Mouse (Mus musculus) heart, postnatal 25 days (tissue): Measurements from ENCODE around the gene Setd2. TPM values are rescaled to one million over a fixed set of nuclear protein-coding genes. Genes with fewer than 3 reads are reported as not detected.

ENCODE experiments used
- DNase-seq: peaks from one replicate; pipeline ENCODE4 v3.0.0; 2022; ENCODE audit warnings: low spot score
- intact Hi-C: fragments of 180-260 bp; cut with DNase I; formaldehyde crosslinking; loops from one replicate; pipeline ENCODE4 v1.15.1; 2025
- total RNA-seq, 2 experiments: library from RNA; stranded (reverse); gene quantifications; 2 replicates each; pipeline ENCODE4 v1.2.3; 2021

Setd2 gene
- total RNA-seq, 2 experiments from 2014 or later = 38.0 to 49.8 TPM

DNA sequence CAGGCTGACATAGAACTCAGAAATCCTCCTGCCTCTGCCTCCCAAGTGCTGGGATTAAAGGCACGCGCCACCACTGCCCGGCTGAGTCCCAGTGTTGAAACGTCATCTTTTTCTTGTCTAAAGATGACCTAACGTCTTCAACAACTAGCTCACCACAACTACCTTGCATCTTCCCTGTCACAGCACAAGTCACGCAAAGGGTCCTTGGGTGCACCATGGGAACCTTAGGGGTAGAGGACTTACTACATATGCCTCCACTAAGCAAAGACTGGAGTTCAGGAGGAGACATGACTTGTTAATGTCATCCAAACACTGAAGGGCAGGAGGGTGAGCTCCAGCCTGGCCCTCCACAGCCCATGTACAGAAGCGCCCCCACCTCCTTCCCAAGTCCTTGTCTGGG, 88.3 kb downstream of the Setd2 start:
- intact Hi-C loops = no loop called here
- no peak for DNase-seq

DNA sequence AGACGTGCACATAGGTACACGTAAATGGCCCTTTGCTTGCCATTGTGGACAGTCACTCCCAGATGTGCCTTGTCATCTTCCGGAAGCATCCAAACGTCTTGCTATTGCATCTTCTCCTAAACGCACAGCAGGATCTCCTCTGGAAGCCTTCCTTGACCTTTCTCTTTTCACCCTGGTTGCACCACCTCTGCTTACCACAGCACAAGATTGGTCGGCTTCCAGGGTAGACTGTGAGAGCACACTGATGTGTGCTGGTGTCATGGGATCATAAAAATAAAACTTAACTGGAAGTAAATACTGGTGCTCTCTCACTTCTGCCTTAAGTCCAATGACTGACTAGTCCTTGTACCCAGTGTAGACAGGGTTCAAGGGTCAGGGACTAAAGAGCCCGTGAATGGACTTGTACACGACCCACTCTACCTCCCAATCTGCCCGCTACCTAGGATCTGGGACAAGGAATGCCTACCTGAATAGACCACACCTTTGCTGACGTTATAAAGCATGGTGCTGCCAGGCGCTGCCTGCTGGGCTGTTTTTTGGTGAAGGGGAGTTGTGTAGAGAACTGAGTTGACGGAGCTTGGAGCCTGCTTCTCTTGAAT, 90.3 kb downstream of the Setd2 start:
- DNase-seq = no peak
- intact Hi-C loops = no loop called here

DNA sequence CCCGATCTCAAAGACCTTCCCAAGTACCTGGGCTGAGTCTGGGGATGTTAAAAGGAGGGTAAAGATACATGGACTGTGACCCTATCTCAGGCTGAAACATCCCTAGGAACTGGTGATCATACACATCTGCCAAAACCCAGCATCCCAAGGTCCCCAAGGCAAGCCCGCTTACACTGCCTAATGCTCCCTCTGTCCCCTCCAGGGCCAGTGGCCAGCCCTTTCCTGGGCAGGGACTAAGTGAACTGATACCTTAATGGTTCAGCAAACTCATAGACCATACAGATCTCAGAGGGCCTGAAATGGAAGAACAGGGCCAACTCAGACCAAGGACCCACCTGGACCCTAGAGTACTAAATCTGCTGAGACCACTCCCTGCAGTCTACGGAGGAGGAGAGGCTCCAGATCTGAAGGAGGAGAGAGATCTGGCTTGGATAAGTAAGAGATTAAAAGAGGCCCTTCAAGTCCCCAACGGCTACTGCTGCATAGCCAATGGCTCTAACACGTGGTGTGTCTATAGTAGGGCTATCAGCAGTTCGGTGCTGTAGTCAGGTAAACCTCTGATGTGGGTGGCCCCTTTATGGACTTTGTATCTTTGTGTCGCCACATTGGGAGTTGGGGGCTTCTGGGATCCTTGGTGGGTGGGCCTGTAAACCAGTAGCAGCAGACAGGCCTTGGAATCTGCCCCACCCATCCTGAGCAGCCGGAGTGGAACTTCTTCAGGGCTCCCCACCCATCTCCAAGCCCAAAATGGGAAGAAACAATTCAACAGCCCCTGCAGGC, 91.2 kb downstream of the Setd2 start:
- intact Hi-C loops = no loop called here

DNA sequence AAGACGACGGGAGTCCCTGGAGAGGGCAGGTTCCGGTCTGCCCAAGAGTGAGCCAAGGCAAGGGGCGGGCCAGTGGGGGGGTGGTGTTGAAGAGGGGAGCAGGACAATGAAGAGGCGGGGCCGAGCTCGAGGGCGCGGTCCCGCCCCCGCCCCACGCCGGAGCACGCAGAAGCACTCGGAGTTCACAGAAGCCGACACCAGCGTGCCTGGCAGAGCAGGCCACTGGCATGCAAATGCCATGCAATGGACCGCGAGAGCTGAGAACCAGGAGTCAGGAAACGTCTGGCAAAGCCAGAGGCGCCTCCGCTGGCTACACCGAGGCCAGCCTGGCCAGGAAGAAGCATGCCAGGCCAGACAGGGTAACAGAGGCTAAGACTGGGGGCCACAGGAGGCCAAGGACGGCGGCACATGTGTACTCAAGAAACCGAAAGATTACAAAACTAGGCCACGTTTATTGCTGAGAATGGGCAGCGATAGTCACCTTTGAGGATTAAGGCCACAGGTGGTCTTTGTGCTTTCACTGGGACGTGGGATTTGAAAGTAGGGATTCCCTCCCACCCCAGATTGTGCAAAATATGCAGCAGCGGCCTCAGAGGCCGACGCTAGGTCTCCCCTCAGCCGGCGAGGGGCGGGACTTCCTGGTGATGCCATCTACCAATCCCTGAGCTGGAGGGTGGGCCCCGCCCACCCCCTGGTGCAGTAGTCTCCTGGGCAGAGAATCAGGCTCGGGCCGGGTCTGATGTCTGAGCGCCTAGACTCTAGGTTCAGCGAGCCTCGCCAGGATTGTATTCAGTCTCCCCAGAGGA, 92.2 kb downstream of the Setd2 start, which contains the start of gene Nradd:
Gene Nradd, minus strand, starts transcription at position 92 of the 806 bp plus-strand sequence.
- intact Hi-C loops = loop anchor here (5.0 kb wide), 1 partner anchor 177 kb away; no protein-coding TSS in a partner anchor
- peak; percentile 79 for DNase-seq

More for the DNA sequence above, 91.2 kb downstream of the Setd2 start:
- no peak for DNase-seq

DNA sequence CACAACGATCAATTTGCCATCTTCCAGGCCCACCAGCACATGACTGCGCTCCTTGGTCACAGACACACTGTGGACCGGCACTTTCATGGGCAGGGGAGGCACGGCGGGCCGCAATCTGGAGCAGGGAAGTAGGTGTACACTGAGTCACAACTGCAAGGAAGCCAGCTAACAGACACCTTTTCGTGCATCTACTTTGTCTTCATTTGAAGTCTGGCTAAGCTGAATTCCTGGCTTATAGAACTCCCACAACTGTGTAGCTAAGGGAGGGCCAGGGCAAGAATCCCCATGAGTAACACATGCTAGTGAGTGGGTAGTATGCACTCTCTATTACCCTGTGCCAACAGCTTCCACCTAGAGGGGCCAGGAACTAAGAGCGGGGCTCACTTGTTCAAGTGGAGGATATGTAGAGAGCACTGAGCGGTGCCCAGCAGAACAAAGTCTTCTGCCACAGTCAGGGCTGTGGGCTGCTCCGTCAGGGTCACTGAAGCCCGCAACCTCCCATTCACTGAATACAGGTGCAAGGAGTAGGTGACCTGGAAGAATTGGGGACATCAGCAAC, 93.0 kb downstream of the Setd2 start:
- intact Hi-C loops = loop anchor here (5.0 kb wide), 1 partner anchor 178 kb away; no protein-coding TSS in a partner anchor

DNA sequence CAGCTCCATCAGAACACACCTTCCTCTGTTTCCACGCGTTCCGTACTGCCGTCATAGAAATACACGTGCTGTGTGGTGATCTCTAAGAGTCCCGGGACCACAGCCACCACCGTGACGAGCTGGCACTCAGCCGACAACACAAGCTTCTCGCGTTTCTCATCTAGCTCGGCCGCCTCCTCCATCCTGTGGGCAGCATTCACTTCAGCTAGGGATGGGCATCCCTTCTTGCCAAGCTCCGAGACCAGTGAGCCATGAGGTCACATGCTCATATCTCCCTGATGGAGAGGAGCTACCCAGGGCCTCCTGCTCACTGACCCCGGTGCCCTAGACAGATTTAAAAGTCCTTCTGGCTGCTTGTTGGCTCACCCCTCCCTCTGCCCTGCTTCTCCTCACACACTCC, 97.8 kb downstream of the Setd2 start:
- no peak for DNase-seq
- intact Hi-C loops = no loop called here

More for the DNA sequence above, 93.0 kb downstream of the Setd2 start:
- DNase-seq = no peak

DNA sequence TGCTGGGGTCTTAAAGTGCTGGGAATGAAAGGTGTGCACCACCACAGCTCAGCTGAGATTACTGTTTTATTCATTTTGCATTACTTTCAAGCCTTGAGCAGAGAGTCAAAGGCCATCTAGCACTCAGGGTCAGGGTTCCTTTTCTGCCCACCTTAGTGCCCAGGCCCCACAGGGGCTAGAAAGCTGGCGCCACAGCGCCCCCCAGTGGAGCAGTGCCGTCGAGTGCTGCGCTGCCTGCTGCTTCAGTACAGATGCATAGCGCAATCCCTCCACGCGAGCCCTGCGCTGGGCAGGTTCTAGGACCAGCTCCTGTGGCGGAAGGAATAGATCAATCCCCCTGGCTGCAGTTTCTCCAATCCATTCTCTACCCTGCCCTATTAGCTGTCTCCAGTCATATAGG, 98.8 kb downstream of the Setd2 start:
- DNase-seq = no peak
- intact Hi-C loops = no loop called here

DNA sequence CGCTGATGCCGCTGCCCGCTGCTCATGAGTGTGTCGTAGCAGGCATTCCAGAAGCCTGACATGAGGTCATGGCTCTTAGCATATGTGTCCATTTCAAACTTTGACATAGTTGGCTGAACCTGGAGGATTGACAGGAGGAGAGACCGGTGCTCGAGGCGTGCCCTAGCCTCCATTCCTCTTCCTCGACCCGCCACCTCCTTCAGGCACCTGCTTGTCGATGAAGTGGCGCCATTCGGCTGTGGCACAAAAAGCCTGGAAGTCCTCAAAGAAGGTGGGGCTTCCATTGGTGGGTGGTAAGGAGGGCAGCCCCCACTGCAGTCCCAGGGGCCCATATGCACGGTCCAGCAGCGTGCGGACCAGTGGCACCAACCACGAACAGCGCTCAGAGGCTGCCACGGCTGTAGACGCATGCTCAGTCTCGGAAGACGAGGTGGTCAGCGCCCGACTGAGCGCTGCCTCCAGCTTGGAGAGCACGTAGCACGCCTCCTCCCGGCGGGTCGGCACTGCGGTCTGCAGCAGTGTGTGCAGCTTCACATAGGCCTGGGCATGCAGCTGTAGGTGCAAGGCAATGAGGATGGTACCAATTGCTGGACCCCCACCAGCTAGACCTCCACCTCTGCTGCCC, 99.4 kb downstream of the Setd2 start:
- intact Hi-C loops = no loop called here
- no peak for DNase-seq

DNA sequence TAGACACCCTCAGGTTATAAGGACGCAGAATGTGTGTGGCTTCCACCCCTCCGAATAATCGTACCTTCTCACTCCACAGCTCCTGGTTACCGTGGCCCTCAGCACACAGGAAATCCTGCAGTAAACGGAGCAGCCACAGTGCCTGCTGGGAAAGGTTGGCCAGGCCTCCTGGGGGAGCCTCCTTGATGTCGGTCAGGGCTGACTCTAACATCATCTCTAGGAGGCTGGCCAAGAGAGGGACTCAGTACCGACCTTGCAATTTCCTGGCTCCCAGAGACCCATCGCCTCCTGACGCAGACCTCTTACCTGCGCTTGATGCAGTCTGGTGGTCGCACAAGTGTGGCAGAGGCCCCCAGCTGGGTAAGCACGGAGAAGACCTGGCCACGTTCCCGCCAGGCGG, 100.3 kb downstream of the Setd2 start:
- intact Hi-C loops = no loop called here

DNA sequence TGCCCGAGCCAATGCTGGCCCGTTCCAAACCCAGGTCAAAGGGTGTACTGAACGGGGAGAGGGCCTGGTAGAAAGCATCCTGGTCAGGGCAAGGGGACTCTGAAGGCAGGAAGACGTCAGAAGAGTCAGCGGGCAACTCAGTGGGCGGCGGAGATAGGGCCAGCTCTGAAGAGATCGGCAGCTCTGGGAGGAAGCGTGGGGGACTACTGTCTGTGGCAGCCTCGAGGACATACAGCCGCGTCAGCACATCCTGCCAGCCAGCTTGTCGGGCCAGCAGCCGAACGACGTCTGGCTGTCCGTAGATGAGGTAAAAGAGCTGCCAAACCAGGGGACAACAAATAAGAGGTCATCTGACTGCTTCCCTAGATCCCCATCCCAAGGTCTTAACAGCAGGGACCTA, 101.5 kb downstream of the Setd2 start:
- no peak for DNase-seq
- intact Hi-C loops = no loop called here

More for the DNA sequence above, 100.3 kb downstream of the Setd2 start:
- DNase-seq = no peak

DNA sequence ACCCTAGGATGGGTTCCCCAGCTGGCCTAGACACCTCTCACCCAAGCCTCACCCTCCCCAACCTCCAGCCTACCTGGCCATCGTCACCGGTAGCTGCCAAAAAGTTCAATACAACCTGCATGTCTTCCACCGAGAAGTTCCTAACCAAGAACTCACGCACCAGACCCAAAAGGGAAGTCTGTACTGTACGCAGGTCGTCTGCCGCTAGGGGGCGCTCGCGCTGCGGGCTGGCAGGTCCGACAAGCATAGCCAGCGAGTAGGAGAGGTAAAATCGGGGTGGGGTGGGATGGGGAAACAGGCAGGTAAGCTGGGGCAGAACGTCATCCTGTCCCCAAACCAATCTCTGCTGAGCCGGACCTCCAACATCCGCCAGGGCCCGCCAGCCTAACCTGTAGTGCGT, 102.8 kb downstream of the Setd2 start:
- intact Hi-C loops = loop anchor here (1.0 kb wide), 1 partner anchor 74 kb away; no protein-coding TSS in a partner anchor
- DNase-seq = peak; percentile 61

DNA sequence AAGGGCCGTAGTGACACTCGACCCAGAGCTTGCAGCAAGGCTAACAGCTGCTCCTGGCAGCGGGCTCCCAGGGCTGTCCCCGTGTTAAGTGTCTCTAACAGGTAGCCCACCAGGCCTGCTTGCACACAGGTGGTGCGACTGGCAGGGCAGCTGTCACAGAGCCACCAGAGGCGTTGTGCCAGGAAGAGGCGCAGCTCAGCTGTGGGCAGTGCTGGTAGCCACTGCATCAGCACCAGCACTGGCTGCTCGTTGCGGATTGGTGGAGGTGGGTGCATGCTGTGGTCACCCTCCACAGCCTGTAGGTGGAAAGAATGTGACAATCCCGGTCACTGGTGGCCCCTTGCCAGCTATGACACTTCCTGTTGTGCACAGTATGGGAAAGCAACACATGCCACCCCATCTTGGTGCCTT, 106.2 kb downstream of the Setd2 start:
- DNase-seq = no peak
- intact Hi-C loops = no loop called here

DNA sequence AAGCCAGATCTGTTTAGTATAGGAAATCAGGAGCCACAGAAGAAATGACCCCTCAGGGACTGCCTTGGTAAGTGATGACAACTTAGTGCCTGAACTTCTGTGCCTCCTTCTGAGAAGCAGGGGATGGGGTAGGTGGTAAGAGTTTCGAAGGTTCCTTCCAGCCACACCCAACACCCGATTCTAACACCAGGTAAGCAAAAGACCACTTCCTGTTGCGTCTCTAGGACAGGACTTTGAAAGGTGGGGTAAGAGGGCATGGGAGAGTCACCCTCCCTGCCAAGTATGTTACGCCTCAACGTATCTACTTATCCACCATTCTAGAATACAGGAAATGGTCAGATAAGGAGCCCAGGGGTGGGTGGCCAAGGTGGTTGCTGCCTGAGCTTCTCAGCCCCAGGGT, 108.6 kb downstream of the Setd2 start:
- no peak for DNase-seq
- intact Hi-C loops = loop anchor here (10.0 kb wide), 1 partner anchor 234 kb away; the partner anchor contains the start of gene Als2cl

DNA sequence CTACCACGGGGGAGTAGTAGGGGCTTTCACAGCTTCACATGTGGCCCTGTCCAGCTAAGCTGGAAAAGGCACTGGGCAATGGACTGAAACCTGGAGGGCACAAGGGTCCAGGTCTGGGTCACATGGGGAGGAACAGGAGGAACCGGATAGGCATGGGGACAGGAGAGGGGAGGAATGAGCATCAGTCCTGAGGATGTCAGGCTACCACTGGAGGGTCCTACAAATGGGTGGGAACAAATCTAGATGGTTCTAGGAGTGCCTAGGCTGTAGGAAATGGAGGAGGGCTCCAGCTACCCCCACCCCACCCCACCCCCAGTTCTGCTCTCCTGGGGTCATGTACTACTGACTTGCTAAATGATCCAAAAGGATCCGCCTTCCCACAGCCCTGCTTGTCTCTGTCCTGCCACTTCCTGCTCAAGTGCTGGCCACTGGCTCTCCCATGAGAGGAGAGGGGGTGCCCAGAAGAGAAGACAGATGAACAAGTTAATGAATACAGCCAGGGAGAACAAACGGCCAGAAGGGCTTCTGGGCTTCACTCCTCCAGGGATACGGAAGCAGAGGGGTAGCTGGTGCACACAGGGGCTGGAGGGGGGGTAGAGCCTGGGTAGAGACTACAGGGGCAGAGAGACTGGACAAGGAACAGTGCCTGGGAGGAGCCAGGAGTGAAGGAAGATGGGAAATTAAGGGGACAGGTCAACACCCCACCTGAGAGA, 110.6 kb downstream of the Setd2 start:
- no peak for DNase-seq
- intact Hi-C loops = loop anchor here (10.0 kb wide), 1 partner anchor 232 kb away; the partner anchor contains the start of gene Als2cl

DNA sequence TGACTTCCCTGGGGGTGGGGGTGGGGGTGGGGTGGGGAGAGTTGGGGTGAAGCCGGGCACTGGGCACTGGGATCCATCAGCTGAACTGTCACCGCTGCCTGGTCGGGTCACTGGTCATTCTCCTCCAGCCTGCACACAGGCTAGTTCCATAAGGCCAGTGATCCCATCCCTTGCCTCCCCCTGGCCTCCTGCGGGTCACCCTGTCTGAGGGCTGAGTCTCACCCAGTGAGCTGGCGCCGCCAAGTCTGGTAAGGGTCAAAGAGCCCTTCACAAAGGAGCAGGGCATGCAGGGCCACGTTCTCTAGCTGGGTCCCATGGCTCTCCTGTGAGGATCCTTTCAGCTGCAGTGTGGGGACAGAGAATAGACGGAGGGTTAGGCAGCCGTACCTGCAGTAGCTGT, 111.4 kb downstream of the Setd2 start:
- intact Hi-C loops = loop anchor here (10.0 kb wide), 1 partner anchor 231 kb away; the partner anchor contains the start of gene Als2cl
- no peak for DNase-seq

DNA sequence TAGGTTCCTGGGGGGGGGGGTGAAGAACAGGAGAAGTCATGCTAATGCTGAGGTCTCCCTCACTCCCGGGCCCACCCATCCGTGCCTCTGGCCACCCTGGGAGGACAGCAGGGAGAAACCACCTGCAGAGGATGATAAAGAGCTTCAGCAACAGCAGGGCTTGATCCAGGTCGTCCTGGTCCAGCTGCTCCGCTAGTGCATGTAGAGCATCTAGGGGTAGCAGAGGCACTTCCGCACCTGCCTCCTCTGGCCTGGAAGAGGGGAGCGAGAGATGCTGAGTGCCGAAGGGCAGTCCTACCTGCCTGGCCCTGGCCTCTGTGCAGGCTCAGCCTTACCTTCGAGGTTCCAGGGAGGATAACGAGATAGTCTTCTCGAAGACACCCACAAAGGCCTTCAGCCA, 111.9 kb downstream of the Setd2 start:
- intact Hi-C loops = loop anchor here (10.0 kb wide), 1 partner anchor 231 kb away; the partner anchor contains the start of gene Als2cl
- DNase-seq = no peak

DNA sequence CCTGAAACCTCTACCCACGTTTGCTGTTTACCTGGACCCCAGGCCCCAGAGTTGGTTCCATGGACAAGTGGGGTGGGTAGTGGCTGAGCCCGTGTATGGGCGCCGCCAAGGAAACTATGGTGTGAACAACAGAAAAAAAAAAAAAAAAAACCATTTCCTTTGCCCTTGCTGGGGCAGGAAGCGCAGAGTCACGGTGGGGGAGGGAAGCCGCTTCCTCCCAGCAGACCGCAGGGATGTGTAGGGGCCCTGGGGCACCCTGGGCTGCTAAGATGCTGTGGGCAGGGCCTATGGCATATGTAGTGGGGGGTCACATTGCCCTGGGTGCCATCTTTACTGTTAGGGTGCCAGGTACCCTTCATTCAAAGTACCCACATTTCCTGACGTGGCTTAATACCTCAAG, 112.8 kb downstream of the Setd2 start:
- intact Hi-C loops = loop anchor here (10.0 kb wide), 1 partner anchor 230 kb away; the partner anchor contains the start of gene Als2cl
- DNase-seq = no peak

DNA sequence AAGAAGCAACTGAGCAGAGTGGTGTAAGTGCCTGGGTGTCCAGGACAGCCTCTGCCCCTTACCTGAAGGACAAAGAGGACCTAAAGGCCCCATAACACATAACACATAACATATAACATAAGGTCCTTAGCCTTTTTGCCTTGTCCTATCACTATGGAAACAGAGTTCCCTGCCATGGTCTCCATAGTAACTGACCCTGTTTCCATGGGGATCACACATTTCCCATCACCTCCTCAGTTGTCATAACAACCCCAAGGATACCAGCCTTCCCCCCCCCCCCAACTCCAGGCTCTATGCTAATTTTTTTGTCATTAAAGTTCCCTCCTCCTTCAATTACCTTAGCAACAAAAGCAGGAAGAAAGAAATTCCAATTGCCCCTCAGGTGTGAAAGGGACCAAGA, 117.4 kb downstream of the Setd2 start:
- no peak for DNase-seq
- intact Hi-C loops = loop anchor here (10.0 kb wide), 1 partner anchor 225 kb away; the partner anchor contains the start of gene Als2cl
